Mouse (Mus musculus): ENCODE data around the gene Kpnb1. TPM values are rescaled to one million over a fixed set of nuclear protein-coding genes. Genes with fewer than 3 reads are reported as not detected.

The Kpnb1 gene
- polyA plus RNA-seq, 1 experiment from 2014 or later, result 116 TPM

GRCm38 (mm10) chr11:97210728-97211400, 23.2 kb upstream of the Kpnb1 start:
- ATAC-seq (ENCODE audit: low FRiP score), result no peak
- Histone ChIP-seq H3K9ac (ENCODE audit: low read length) (no peak overlapping the region), H3K4me3 (ENCODE audit: low read depth, low read length) (no peak overlapping the region), H3K9me3 (ENCODE audit: control insufficient read depth, low read length) (no peaks in the 10 kb centered on the region), H3K4me1 (ENCODE audit: control insufficient read depth, insufficient read depth, low read length) (no peaks in the 10 kb centered on the region), H3K27ac (ENCODE audit: low read depth, low read length) (no peak overlapping the region), H3K36me3 (ENCODE audit: control insufficient read depth, insufficient read depth, low read length) (peaks cover 33% of the 10 kb centered on the region), H3K27me3 (ENCODE audit: control insufficient read depth, insufficient read depth, low read length) (no peaks in the 10 kb centered on the region), H3K4me2 (no peak overlapping the region)
- 87% methylated on average over 9 of the region's 9 CpGs for WGBS
- peak; percentile 12 for DNase-seq (ENCODE audit: low spot score, missing footprints)

DNA sequence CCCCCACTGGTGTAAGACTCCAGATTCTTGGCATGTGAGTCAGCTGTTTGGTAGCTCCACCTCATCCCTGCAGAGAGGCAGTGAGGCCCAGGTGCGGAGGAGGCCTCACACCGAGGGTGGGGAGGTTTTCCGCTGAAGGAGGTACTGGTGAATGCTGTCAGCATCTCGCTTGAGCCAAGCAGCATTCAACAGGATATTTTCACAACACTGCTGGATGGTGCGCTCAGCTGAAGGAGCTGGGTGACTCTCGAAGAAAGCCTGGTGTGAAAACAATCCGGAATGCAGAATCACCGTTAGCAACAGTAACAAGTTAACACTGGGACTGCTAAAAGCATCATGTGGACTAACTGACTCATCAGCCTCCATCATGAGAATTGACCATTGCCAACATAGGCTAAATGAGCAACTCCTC, 19.3 kb upstream of the Kpnb1 start:
- no peaks in the 10 kb centered on the region for H3K27me3 ChIP-seq (ENCODE audit: control insufficient read depth, insufficient read depth, low read length)
- H3K27ac ChIP-seq (ENCODE audit: low read depth, low read length), result no peak overlapping the region
- no peak overlapping the region for H3K9ac ChIP-seq (ENCODE audit: low read length)
- peaks cover 10% of the 10 kb centered on the region; the same call in 1 of the 2 replicates for H3K36me3 ChIP-seq (ENCODE audit: control insufficient read depth, insufficient read depth, low read length)
- no peak overlapping the region for H3K4me3 ChIP-seq (ENCODE audit: low read depth, low read length)
- no peak overlapping the region for H3K4me2 ChIP-seq
- WGBS, result 88% methylated on average over 8 of the region's 8 CpGs
- H3K4me1 ChIP-seq (ENCODE audit: control insufficient read depth, insufficient read depth, low read length), result no peaks in the 10 kb centered on the region
- no peak for DNase-seq (ENCODE audit: low spot score, missing footprints)
- H3K9me3 ChIP-seq (ENCODE audit: control insufficient read depth, low read length), result no peaks in the 10 kb centered on the region
- no peak for ATAC-seq (ENCODE audit: low FRiP score)

- Histone ChIP-seq H3K4me1 (ENCODE audit: control insufficient read depth, insufficient read depth, low read length) (no peaks in the 10 kb centered on the region), H3K9me3 (ENCODE audit: control insufficient read depth, low read length) (no peaks in the 10 kb centered on the region), H3K27me3 (ENCODE audit: control insufficient read depth, insufficient read depth, low read length) (no peaks in the 10 kb centered on the region), H3K36me3 (ENCODE audit: control insufficient read depth, insufficient read depth, low read length) (no peaks in the 10 kb centered on the region), H3K27ac (ENCODE audit: low read depth, low read length) (no peak overlapping the region), H3K4me3 (ENCODE audit: low read depth, low read length) (no peak overlapping the region), H3K4me2 (no peak overlapping the region), H3K9ac (ENCODE audit: low read length) (no peak overlapping the region)
- ATAC-seq (ENCODE audit: low FRiP score), result no peak
- WGBS, result 88% methylated on average over 6 of the region's 6 CpGs
- no peak for DNase-seq (ENCODE audit: low spot score, missing footprints)
These were observed 11.8 kb upstream of the Kpnb1 start for GRCm38 (mm10) chr11:97199519-97199918.

GRCm38 (mm10) chr11:97198601-97199000, 10.9 kb upstream of the Kpnb1 start:
- Histone ChIP-seq H3K27me3 (ENCODE audit: control insufficient read depth, insufficient read depth, low read length) (no peaks in the 10 kb centered on the region), H3K9me3 (ENCODE audit: control insufficient read depth, low read length) (no peaks in the 10 kb centered on the region), H3K36me3 (ENCODE audit: control insufficient read depth, insufficient read depth, low read length) (no peaks in the 10 kb centered on the region), H3K27ac (ENCODE audit: low read depth, low read length) (no peak overlapping the region), H3K4me2 (no peak overlapping the region), H3K4me1 (ENCODE audit: control insufficient read depth, insufficient read depth, low read length) (no peaks in the 10 kb centered on the region), H3K9ac (ENCODE audit: low read length) (no peak overlapping the region), H3K4me3 (ENCODE audit: low read depth, low read length) (no peak overlapping the region)
- DNase-seq (ENCODE audit: low spot score, missing footprints), result peak; percentile 89
- WGBS, result 21% methylated on average over 5 of the region's 5 CpGs
- no peak for ATAC-seq (ENCODE audit: low FRiP score)

- no peaks in the 10 kb centered on the region for H3K9me3 ChIP-seq (ENCODE audit: control insufficient read depth, low read length)
- DNase-seq (ENCODE audit: low spot score, missing footprints), result no peak
- no peak overlapping the region for H3K27ac ChIP-seq (ENCODE audit: low read depth, low read length)
- no peak overlapping the region for H3K4me3 ChIP-seq (ENCODE audit: low read depth, low read length)
- WGBS, result 80% methylated on average over 8 of the region's 8 CpGs
- H3K36me3 ChIP-seq (ENCODE audit: control insufficient read depth, insufficient read depth, low read length), result no peaks in the 10 kb centered on the region
- no peaks in the 10 kb centered on the region for H3K4me1 ChIP-seq (ENCODE audit: control insufficient read depth, insufficient read depth, low read length)
- no peak overlapping the region for H3K9ac ChIP-seq (ENCODE audit: low read length)
- ATAC-seq (ENCODE audit: low FRiP score), result no peak
- H3K27me3 ChIP-seq (ENCODE audit: control insufficient read depth, insufficient read depth, low read length), result no peaks in the 10 kb centered on the region
- no peak overlapping the region for H3K4me2 ChIP-seq
These were observed 9.3 kb upstream of the Kpnb1 start for GRCm38 (mm10) chr11:97197021-97197420.

DNA sequence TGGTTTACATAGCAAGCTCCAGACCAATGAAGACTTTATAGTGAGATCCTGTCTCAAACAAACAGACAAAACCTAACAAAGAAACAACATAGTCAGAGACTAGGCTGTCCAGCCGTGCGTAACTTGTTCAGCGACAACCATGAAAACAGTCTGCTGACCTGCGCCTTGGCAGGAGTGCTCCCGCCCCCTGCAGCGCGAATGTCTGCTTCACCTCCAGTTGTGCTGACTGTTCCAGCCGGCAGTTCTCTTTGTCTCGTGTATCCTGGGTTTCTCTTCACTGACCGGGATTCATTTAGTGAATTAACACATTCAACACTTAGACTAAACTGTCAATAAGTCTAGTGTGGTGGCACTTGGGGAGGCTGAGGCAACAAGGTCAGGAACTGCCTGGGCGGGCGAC, 8.9 kb upstream of the Kpnb1 start:
- Histone ChIP-seq H3K27me3 (ENCODE audit: control insufficient read depth, insufficient read depth, low read length) (no peaks in the 10 kb centered on the region), H3K4me1 (ENCODE audit: control insufficient read depth, insufficient read depth, low read length) (no peaks in the 10 kb centered on the region), H3K36me3 (ENCODE audit: control insufficient read depth, insufficient read depth, low read length) (no peaks in the 10 kb centered on the region), H3K9ac (ENCODE audit: low read length) (no peak overlapping the region), H3K9me3 (ENCODE audit: control insufficient read depth, low read length) (no peaks in the 10 kb centered on the region), H3K4me3 (ENCODE audit: low read depth, low read length) (no peak overlapping the region), H3K27ac (ENCODE audit: low read depth, low read length) (no peak overlapping the region), H3K4me2 (no peak overlapping the region)
- DNase-seq (ENCODE audit: low spot score, missing footprints) (no peak), ATAC-seq (ENCODE audit: low FRiP score) (no peak)
- WGBS, result 67% methylated on average over 12 of the region's 12 CpGs

DNA sequence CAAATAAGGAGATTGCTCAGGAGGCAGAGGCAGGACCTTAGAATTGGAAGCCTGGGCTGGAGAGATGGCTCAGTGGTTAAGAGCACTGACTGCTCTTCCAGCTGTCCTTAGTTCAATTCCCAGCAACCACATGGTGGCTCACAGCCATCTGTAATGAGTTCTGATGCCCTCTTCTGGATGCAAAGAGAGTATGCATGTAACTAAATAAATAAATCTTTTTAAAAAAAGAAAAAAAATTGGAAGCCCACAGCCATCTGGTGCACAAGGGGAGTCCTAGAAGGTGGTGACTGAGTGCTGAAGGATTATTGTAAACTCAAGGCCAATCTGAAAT, 4.9 kb upstream of the Kpnb1 start:
- Histone ChIP-seq H3K4me2 (no peak overlapping the region), H3K27ac (ENCODE audit: low read depth, low read length) (no peak overlapping the region), H3K9ac (ENCODE audit: low read length) (no peak overlapping the region), H3K36me3 (ENCODE audit: control insufficient read depth, insufficient read depth, low read length) (no peaks in the 10 kb centered on the region), H3K27me3 (ENCODE audit: control insufficient read depth, insufficient read depth, low read length) (no peaks in the 10 kb centered on the region), H3K4me1 (ENCODE audit: control insufficient read depth, insufficient read depth, low read length) (peaks cover 7% of the 10 kb centered on the region; the same call in 1 of the 2 replicates), H3K4me3 (ENCODE audit: low read depth, low read length) (no peak overlapping the region), H3K9me3 (ENCODE audit: control insufficient read depth, low read length) (no peaks in the 10 kb centered on the region)
- ATAC-seq (ENCODE audit: low FRiP score), result no peak
- no peak for DNase-seq (ENCODE audit: low spot score, missing footprints)

GRCm38 (mm10) chr11:97191915-97192620, 4.4 kb upstream of the Kpnb1 start:
- Histone ChIP-seq H3K9me3 (ENCODE audit: control insufficient read depth, low read length) (no peaks in the 10 kb centered on the region), H3K27me3 (ENCODE audit: control insufficient read depth, insufficient read depth, low read length) (no peaks in the 10 kb centered on the region), H3K4me3 (ENCODE audit: low read depth, low read length) (no peak overlapping the region), H3K27ac (ENCODE audit: low read depth, low read length) (no peak overlapping the region), H3K9ac (ENCODE audit: low read length) (no peak overlapping the region), H3K4me2 (no peak overlapping the region), H3K4me1 (ENCODE audit: control insufficient read depth, insufficient read depth, low read length) (peaks cover 7% of the 10 kb centered on the region; the same call in 1 of the 2 replicates), H3K36me3 (ENCODE audit: control insufficient read depth, insufficient read depth, low read length) (no peaks in the 10 kb centered on the region)
- ATAC-seq (ENCODE audit: low FRiP score), result no peak
- WGBS, result 81% methylated on average over 6 of the region's 6 CpGs
- no peak for DNase-seq (ENCODE audit: low spot score, missing footprints)

DNA sequence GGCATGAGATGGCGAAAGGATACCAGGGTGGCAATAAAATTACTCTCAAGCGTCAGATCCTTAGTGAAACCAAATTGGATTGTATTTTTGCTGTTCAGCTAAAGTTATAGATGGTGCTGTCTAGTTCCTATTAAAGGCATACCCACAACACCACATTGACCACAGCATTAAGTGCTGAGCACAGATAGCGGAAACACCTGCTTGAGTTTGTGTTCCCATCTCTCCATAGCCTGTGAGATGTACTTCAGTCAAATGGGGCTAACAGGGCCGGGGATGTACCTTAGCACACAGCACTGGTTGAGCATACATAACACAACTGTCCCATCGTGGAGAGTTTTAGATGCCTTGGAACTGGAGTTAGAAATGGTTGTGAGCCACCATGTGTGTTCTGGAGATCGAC, 3.3 kb upstream of the Kpnb1 start:
- no peak overlapping the region for H3K27ac ChIP-seq (ENCODE audit: low read depth, low read length)
- DNase-seq (ENCODE audit: low spot score, missing footprints), result no peak
- H3K36me3 ChIP-seq (ENCODE audit: control insufficient read depth, insufficient read depth, low read length), result peaks cover 4% of the 10 kb centered on the region; the same call in 1 of the 2 replicates
- no peak for ATAC-seq (ENCODE audit: low FRiP score)
- WGBS, result 95% methylated on average over 6 of the region's 6 CpGs
- H3K27me3 ChIP-seq (ENCODE audit: control insufficient read depth, insufficient read depth, low read length), result no peaks in the 10 kb centered on the region
- peaks cover 12% of the 10 kb centered on the region for H3K4me1 ChIP-seq (ENCODE audit: control insufficient read depth, insufficient read depth, low read length)
- H3K9me3 ChIP-seq (ENCODE audit: control insufficient read depth, low read length), result no peaks in the 10 kb centered on the region
- no peak overlapping the region for H3K4me2 ChIP-seq
- no peak overlapping the region for H3K4me3 ChIP-seq (ENCODE audit: low read depth, low read length)
- no peak overlapping the region for H3K9ac ChIP-seq (ENCODE audit: low read length)
